Mouse (Mus musculus) cerebellum, postnatal 14 days (tissue): ENCODE measurements at regions not wholly inside any gene's neighbourhood (a gene's known extent, or its start where the extent isn't known, plus 50 kb on each side); places are given as distances from the start of the nearest gene placed in this dataset.
A peak's percentile ranks its signal among the peaks of the same experiment; 100 is the strongest.
"Not testable (repeated sequence)": the region's sequence is repeated elsewhere in the genome, so short reads cannot be mapped to it uniquely, and the experiment has no call there.

ENCODE experiments used
- DNase-seq, 2 experiments: peaks; one replicate each; pipeline ENCODE4 v3.0.0; 2021; ENCODE audit warnings: mixed read lengths in 2 of 2

DNA sequence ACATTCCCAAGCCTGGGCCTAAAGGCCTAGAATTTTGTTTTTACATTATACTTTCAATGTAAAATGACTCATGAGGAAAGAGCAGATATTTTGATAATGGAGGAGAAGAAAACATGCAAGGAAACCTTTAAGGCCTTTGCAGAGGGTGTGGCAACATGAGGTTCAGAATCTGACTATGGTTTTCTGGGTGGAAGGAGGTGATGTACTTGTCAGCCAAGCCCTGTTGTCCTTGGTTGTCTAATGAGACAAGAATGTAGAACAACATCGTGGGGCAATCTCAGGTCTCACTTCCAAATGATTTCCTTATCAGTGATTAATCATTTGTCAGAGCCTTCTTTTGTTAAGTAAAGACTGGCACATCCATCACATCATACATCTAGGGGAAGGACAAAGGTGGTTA, 580.5 kb upstream of the Igfbp3 start:
- DNase-seq = no peak

DNA sequence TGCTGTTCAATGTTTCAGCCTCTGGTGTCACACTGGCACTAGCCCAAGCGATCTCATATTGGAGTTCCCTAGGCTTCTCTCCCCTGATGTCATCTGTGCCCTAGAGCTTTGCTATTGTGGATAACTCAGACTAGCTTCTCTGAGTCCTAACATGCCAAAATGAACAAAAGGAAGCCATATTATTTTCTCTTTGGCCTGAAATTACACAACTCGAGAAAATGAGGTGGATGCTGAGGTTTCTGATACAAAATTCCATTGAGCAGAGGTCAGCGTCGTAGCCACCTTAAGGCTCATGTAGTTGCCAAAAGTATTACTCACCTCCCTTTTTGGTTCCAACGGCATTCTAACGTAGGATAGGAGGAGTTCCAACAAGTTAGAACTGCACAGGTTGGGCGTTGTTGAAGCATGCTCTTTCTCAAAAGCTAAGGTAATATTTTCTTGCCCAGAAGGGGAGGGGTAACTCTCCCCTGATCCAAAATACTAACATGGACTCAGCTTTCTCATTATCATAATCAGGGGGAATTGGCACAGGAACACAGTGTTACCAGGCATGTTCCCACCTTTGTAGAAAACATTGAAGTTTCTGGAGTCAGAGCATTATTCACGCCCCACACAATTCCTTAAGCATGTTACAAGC, 566.9 kb upstream of the Igfbp3 start:
- peak in 1 of 2 experiments; percentile 6 for DNase-seq

- DNase-seq = not testable (repeated sequence)
Measured at GRCm38 (mm10) chr11:7775361-7775760, 561.6 kb upstream of the Igfbp3 start.

GRCm38 (mm10) chr11:7765303-7765702, 551.6 kb upstream of the Igfbp3 start:
- DNase-seq = no peak

DNA sequence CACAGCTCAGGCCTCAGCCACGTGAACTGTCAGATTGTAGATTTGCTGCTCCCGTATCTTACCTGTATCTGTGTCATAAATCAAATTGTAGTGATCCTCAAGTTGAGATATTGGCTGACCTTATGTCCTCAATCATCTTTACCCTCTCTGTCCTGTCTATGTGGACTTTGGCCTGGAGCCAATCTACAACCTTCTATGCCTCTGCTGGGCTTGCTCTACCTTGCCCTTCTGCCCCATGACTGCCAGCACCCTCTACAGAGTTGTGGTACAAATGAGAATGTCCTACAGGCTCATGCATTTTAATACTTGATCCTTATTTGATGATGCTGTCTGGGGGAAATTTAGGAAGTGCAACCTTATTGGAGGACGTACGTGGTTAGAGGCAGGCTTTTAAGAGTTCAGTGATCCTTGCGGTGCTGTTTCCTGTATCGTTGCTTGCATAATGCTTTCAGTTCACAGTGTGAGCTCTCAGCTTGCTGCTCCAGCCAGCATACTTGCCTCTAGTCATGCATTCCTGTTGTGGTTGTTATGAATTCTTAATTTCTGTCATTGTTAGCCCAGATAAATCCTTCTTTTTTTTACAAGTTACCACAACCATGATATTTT, 545.2 kb upstream of the Igfbp3 start:
- DNase-seq = no peak
